Mouse (Mus musculus): ENCODE measurements around the gene Senp7. TPM values are rescaled to one million over a fixed set of nuclear protein-coding genes. Genes with fewer than 3 reads are reported as not detected.
"Not testable (repeated sequence)": the region's sequence is repeated elsewhere in the genome, so short reads cannot be mapped to it uniquely, and the experiment has no call there.

The Senp7 gene
- polyA plus RNA-seq, 1 experiment from 2014 or later, result 41.4 TPM

GRCm38 (mm10) chr16:56074122-56074521, 26.0 kb downstream of the Senp7 start:
- ATAC-seq, result no peak
- no peak overlapping the region for H3K9ac ChIP-seq (ENCODE audit: low read depth, low read length)
- no peaks in the 10 kb centered on the region for H3K36me3 ChIP-seq (ENCODE audit: control insufficient read depth, insufficient read depth, low read length)
- H3K27ac ChIP-seq (ENCODE audit: low read depth, low read length), result no peak overlapping the region
- H3K9me3 ChIP-seq (ENCODE audit: control insufficient read depth, low read length), result no peaks in the 10 kb centered on the region
- H3K4me2 ChIP-seq (ENCODE audit: low read length), result no peak overlapping the region
- H3K27me3 ChIP-seq (replicated peaks; ENCODE audit: control insufficient read depth, insufficient read depth, low read length), result no peaks in the 10 kb centered on the region
- H3K4me3 ChIP-seq (ENCODE audit: low read length), result no peak overlapping the region
- WGBS, result 100% methylated on average over 1 of the region's 1 CpGs
- H3K4me1 ChIP-seq (ENCODE audit: control insufficient read depth, insufficient read depth, low read depth, low read length), result peaks cover 11% of the 10 kb centered on the region

GRCm38 (mm10) chr16:56074565-56074964, 26.4 kb downstream of the Senp7 start:
- H3K4me3 ChIP-seq (ENCODE audit: low read length), result no peak overlapping the region
- no peaks in the 10 kb centered on the region for H3K9me3 ChIP-seq (ENCODE audit: control insufficient read depth, low read length)
- H3K9ac ChIP-seq (ENCODE audit: low read depth, low read length), result no peak overlapping the region
- H3K27me3 ChIP-seq (replicated peaks; ENCODE audit: control insufficient read depth, insufficient read depth, low read length), result no peaks in the 10 kb centered on the region
- 79% methylated on average over 5 of the region's 5 CpGs for WGBS
- peak overlapping the region; percentile 25; the same call in 1 of the 2 replicates for H3K27ac ChIP-seq (ENCODE audit: low read depth, low read length)
- 0 out of 2 replicates have a peak, but pooled peaks have one; percentile 22 for ATAC-seq
- peaks cover 11% of the 10 kb centered on the region for H3K4me1 ChIP-seq (ENCODE audit: control insufficient read depth, insufficient read depth, low read depth, low read length)
- no peak overlapping the region; the same call in 1 of the 2 replicates for H3K4me2 ChIP-seq (ENCODE audit: low read length)
- no peaks in the 10 kb centered on the region for H3K36me3 ChIP-seq (ENCODE audit: control insufficient read depth, insufficient read depth, low read length)

- under 1% methylated on average over 53 of the region's 66 CpGs for WGBS
- no peaks in the 10 kb centered on the region for H3K27me3 ChIP-seq (replicated peaks; ENCODE audit: control insufficient read depth, insufficient read depth, low read length)
- H3K9me3 ChIP-seq (ENCODE audit: control insufficient read depth, low read length), result no peaks in the 10 kb centered on the region
- H3K9ac ChIP-seq (ENCODE audit: low read depth, low read length), result peak overlapping the region; percentile 91
- no peaks in the 10 kb centered on the region for H3K36me3 ChIP-seq (ENCODE audit: control insufficient read depth, insufficient read depth, low read length)
- H3K27ac ChIP-seq (ENCODE audit: low read depth, low read length), result peak overlapping the region; percentile 98
- peak; percentile 92 for ATAC-seq
- peak overlapping the region; percentile 69 for H3K4me3 ChIP-seq (ENCODE audit: low read length)
- peak overlapping the region; percentile 64 for H3K4me2 ChIP-seq (ENCODE audit: low read length)
- peaks cover 11% of the 10 kb centered on the region for H3K4me1 ChIP-seq (ENCODE audit: control insufficient read depth, insufficient read depth, low read depth, low read length)
Observed at GRCm38 (mm10) chr16:56075222-56076111, 27.3 kb downstream of the Senp7 start.

- ATAC-seq, result no peak
- Histone ChIP-seq H3K4me1 (ENCODE audit: control insufficient read depth, insufficient read depth, low read depth, low read length) (peaks cover 11% of the 10 kb centered on the region), H3K27ac (ENCODE audit: low read depth, low read length) (peak overlapping the region; percentile 98), H3K9ac (ENCODE audit: low read depth, low read length) (peak overlapping the region; percentile 91), H3K4me3 (ENCODE audit: low read length) (peak overlapping the region; percentile 69), H3K27me3 (replicated peaks; ENCODE audit: control insufficient read depth, insufficient read depth, low read length) (no peaks in the 10 kb centered on the region), H3K36me3 (ENCODE audit: control insufficient read depth, insufficient read depth, low read length) (no peaks in the 10 kb centered on the region), H3K4me2 (ENCODE audit: low read length) (peak overlapping the region; percentile 64), H3K9me3 (ENCODE audit: control insufficient read depth, low read length) (no peaks in the 10 kb centered on the region)
- WGBS, result 8% methylated on average over 11 of the region's 11 CpGs
Observed at GRCm38 (mm10) chr16:56076121-56076869, 28.2 kb downstream of the Senp7 start.

- Histone ChIP-seq H3K4me3 (ENCODE audit: low read length) (no peak overlapping the region), H3K27ac (ENCODE audit: low read depth, low read length) (no peak overlapping the region), H3K9ac (ENCODE audit: low read depth, low read length) (no peak overlapping the region), H3K36me3 (ENCODE audit: control insufficient read depth, insufficient read depth, low read length) (no peaks in the 10 kb centered on the region), H3K27me3 (replicated peaks; ENCODE audit: control insufficient read depth, insufficient read depth, low read length) (no peaks in the 10 kb centered on the region), H3K4me2 (ENCODE audit: low read length) (no peak overlapping the region), H3K4me1 (ENCODE audit: control insufficient read depth, insufficient read depth, low read depth, low read length) (peaks cover 11% of the 10 kb centered on the region), H3K9me3 (ENCODE audit: control insufficient read depth, low read length) (no peaks in the 10 kb centered on the region)
- WGBS, result 100% methylated on average over 1 of the region's 1 CpGs
- ATAC-seq, result no peak
Observed at GRCm38 (mm10) chr16:56079419-56079818, 31.3 kb downstream of the Senp7 start.

- WGBS, result 87% methylated on average over 4 of the region's 4 CpGs
Observed at GRCm38 (mm10) chr16:56081691-56082090, 33.6 kb downstream of the Senp7 start.

GRCm38 (mm10) chr16:56086336-56086735, 38.2 kb downstream of the Senp7 start:
- Histone ChIP-seq H3K9me3 (ENCODE audit: control insufficient read depth, low read length) (no peaks in the 10 kb centered on the region), H3K27me3 (replicated peaks; ENCODE audit: control insufficient read depth, insufficient read depth, low read length) (no peaks in the 10 kb centered on the region), H3K4me3 (ENCODE audit: low read length) (no peak overlapping the region), H3K9ac (ENCODE audit: low read depth, low read length) (no peak overlapping the region), H3K36me3 (ENCODE audit: control insufficient read depth, insufficient read depth, low read length) (peaks cover 4% of the 10 kb centered on the region), H3K4me1 (ENCODE audit: control insufficient read depth, insufficient read depth, low read depth, low read length) (no peaks in the 10 kb centered on the region), H3K4me2 (ENCODE audit: low read length) (no peak overlapping the region), H3K27ac (ENCODE audit: low read depth, low read length) (no peak overlapping the region)
- no peak for ATAC-seq
- 96% methylated on average over 2 of the region's 2 CpGs for WGBS

More at GRCm38 (mm10) chr16:56081691-56082090, 33.6 kb downstream of the Senp7 start:
- Histone ChIP-seq H3K9ac (ENCODE audit: low read depth, low read length) (no peak overlapping the region), H3K36me3 (ENCODE audit: control insufficient read depth, insufficient read depth, low read length) (peaks cover 4% of the 10 kb centered on the region), H3K4me3 (ENCODE audit: low read length) (no peak overlapping the region), H3K27me3 (replicated peaks; ENCODE audit: control insufficient read depth, insufficient read depth, low read length) (no peaks in the 10 kb centered on the region), H3K9me3 (ENCODE audit: control insufficient read depth, low read length) (no peaks in the 10 kb centered on the region), H3K4me1 (ENCODE audit: control insufficient read depth, insufficient read depth, low read depth, low read length) (peaks cover 4% of the 10 kb centered on the region), H3K27ac (ENCODE audit: low read depth, low read length) (no peak overlapping the region), H3K4me2 (ENCODE audit: low read length) (no peak overlapping the region)
- no peak for ATAC-seq

- Histone ChIP-seq H3K9me3 (ENCODE audit: control insufficient read depth, low read length) (no peaks in the 10 kb centered on the region), H3K27me3 (replicated peaks; ENCODE audit: control insufficient read depth, insufficient read depth, low read length) (no peaks in the 10 kb centered on the region), H3K36me3 (ENCODE audit: control insufficient read depth, insufficient read depth, low read length) (peaks cover 4% of the 10 kb centered on the region), H3K27ac (ENCODE audit: low read depth, low read length) (no peak overlapping the region), H3K9ac (ENCODE audit: low read depth, low read length) (no peak overlapping the region), H3K4me2 (ENCODE audit: low read length) (no peak overlapping the region), H3K4me3 (ENCODE audit: low read length) (no peak overlapping the region), H3K4me1 (ENCODE audit: control insufficient read depth, insufficient read depth, low read depth, low read length) (no peaks in the 10 kb centered on the region)
- WGBS, result 92% methylated on average over 2 of the region's 2 CpGs
- no peak for ATAC-seq
Observed at GRCm38 (mm10) chr16:56090385-56090784, 42.2 kb downstream of the Senp7 start.

- H3K9me3 ChIP-seq (ENCODE audit: control insufficient read depth, low read length); H3K4me2 ChIP-seq (ENCODE audit: low read length); H3K4me1 ChIP-seq (ENCODE audit: control insufficient read depth, insufficient read depth, low read depth, low read length); H3K27me3 ChIP-seq (replicated peaks; ENCODE audit: control insufficient read depth, insufficient read depth, low read length); H3K9ac ChIP-seq (ENCODE audit: low read depth, low read length); H3K4me3 ChIP-seq (ENCODE audit: low read length); H3K27ac ChIP-seq (ENCODE audit: low read depth, low read length); ATAC-seq: not testable (repeated sequence)
- peaks cover 29% of the 10 kb centered on the region for H3K36me3 ChIP-seq (ENCODE audit: control insufficient read depth, insufficient read depth, low read length)
Observed at GRCm38 (mm10) chr16:56096401-56097018, 48.4 kb downstream of the Senp7 start.
